Mouse (Mus musculus) heart, postnatal 0 days (tissue): ENCODE results near the gene Rdh16.

Experiments
- CTCF ChIP-seq: IDR thresholded peaks from 2 replicates; pipeline ENCODE4 v1.5.1; 2016; ENCODE audit warnings: antibody characterized with exemption, control low read depth, low read depth
- EP300 ChIP-seq: IDR thresholded peaks from 2 replicates; pipeline ENCODE4 v1.6.1; 2016; ENCODE audit warnings: antibody characterized with exemption, low read depth

DNA sequence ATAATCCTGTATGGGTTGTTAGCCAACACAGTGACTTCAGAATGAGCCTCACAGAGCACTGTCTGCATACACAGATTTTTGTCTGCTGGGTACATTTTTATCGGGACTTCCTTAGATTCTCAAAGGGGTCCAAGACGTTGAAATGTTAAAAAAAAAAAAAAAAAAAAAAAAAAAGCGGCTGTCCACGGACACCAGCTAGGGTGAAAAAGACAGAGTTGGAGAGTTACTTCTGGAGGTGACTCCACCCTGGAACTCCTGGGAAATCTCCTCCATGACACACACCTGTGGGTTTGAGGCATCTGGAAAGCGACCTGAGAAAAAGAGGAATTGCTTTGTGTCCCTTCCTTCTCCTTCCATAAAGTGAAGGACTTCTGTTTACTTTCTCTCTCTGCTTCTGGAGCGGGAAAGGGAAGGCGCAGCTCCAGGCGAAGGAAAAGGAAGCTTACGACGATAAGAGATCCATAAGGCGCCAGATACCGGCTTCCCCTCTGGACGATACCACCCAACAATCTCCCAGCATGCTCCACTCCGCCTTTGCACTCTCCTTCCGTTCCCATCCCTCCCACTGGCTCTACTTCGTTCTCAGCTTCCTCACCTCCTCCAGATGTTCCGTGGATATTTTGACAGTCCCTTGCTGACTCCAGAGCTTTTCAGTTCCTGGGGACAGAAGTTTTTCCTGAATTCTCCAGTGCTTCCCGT, 45.0 kb upstream of the Rdh16 start:
- TF ChIP-seq CTCF (no peak), EP300 (no peak)
